Mouse (Mus musculus) embryonic facial prominence, embryonic 13.5 days (tissue): ENCODE measurements at regions not wholly inside any gene's neighbourhood (a gene's known extent, or its start where the extent isn't known, plus 50 kb on each side); places are given as distances from the start of the nearest gene placed in this dataset.
A peak's percentile ranks its signal among the peaks of the same experiment; 100 is the strongest.

Experiments used
- ATAC-seq: fragments of 200-750 bp; cut with Nextera tagmentation; 2 replicates; pipeline ENCODE4 v1.8.0; 2017; ENCODE audit warnings: low read depth; ENCODE audit not compliant: insufficient number of reproducible peaks, insufficient read depth, low FRiP score, low TSS enrichment
- H3K27ac ChIP-seq: fragments of 300-500 bp; sonication (generic); 2 replicates; pipeline ENCODE4 v1.5.1; 2015; ENCODE audit warnings: moderate library complexity, mild to moderate bottlenecking, inconsistent platforms
- H3K27me3 ChIP-seq: fragments of 300-500 bp; sonication (generic); 2 replicates; pipeline ENCODE4 v1.6.1; 2015; ENCODE audit warnings: mild to moderate bottlenecking, inconsistent platforms
- H3K36me3 ChIP-seq: fragments of 300-500 bp; sonication (generic); 2 replicates; pipeline ENCODE4 v1.6.1; 2015; ENCODE audit warnings: mild to moderate bottlenecking, inconsistent platforms
- H3K4me1 ChIP-seq: fragments of 300-500 bp; sonication (generic); 2 replicates; pipeline ENCODE4 v1.6.1; 2015; ENCODE audit warnings: inconsistent platforms
- H3K4me2 ChIP-seq: fragments of 300-500 bp; sonication (generic); 2 replicates; pipeline ENCODE4 v1.6.1; 2015; ENCODE audit warnings: moderate library complexity, mild to moderate bottlenecking, inconsistent platforms
- H3K4me3 ChIP-seq: fragments of 300-500 bp; sonication (generic); 2 replicates; pipeline ENCODE4 v1.5.1; 2015; ENCODE audit warnings: mild to moderate bottlenecking, inconsistent platforms
- H3K9ac ChIP-seq: fragments of 300-500 bp; sonication (generic); 2 replicates; pipeline ENCODE4 v1.6.1; 2015; ENCODE audit warnings: mild to moderate bottlenecking, inconsistent platforms
- H3K9me3 ChIP-seq: fragments of 300-500 bp; sonication (generic); 2 replicates; pipeline ENCODE4 v1.6.1; 2016; ENCODE audit warnings: inconsistent platforms
- WGBS: fragments of 180-500 bp; shearing (Covaris S2); methylation state at CpG from one replicate; pipeline ENCODE4 v1.1.7; 2015; ENCODE audit warnings: mixed read lengths; 5-methylcytosine and 5-hydroxymethylcytosine counted together

DNA sequence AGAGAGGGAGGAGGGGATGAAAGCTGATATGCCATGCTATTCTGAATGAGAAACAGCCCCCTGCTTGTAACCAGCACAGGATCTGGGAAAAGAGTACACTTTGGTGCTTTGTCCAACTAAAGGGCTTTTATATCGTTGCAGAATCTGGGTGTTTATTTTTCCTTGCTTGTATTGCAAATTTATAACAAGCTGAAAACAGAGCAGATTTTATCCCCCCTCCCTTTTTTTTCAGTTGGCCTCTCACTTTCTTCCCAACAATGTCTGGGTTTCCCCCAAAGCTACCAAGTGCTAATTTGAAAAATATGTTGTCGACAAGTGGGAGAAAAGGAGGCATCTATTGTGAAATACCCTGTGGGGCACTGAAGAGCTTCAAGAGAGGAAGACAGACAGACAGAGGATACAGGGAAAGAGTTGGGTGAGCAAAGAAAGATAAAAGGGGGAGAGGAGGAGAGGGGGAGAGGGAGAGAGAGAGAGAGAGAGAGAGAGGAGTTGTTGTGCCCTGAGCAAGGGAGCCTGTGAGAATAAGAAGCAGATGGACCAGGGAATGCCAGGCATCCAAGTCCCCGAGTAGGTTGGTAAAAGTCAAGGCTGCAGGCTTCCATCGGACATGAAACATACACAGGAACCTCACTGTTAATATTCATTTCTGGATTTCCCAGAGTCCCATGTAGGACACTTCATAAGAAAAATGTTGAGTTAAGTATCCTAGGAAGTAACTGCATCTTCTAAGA lies 269.5 kb downstream of the Tmem38b start:
- no peak overlapping the region for H3K9ac ChIP-seq
- WGBS = 6% methylated on average over 4 of the region's 4 CpGs
- H3K27me3 ChIP-seq = no peaks in the 10 kb centered on the region
- peaks cover 22% of the 10 kb centered on the region for H3K4me1 ChIP-seq
- H3K36me3 ChIP-seq = no peaks in the 10 kb centered on the region
- no peaks in the 10 kb centered on the region for H3K9me3 ChIP-seq
- H3K4me3 ChIP-seq = no peak overlapping the region
- peak overlapping the region; percentile 87 for H3K27ac ChIP-seq
- peak overlapping the region; percentile 25; the same call in 1 of the 2 replicates for H3K4me2 ChIP-seq
- ATAC-seq = peak; percentile 56; the same call in 1 of the 2 replicates

DNA sequence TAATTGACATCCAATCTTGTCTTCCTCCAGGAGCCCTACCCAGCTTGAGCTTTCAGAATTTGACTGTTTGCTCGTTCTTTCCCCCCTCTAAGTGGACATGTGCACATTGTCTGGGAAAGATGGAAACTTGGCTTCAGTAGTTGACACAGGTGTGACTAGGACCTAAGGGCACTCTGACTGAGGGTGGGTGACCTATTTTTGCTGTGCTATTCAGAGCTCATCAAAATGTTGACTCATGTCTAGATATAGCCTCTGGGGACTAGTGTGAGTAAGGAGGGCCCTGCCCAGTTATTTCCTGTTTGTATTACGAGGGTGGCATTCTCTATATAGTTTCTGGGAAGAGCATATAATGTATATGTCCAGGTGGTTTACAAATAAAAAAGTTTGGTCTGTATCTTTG lies 271.7 kb downstream of the Tmem38b start:
- no peak overlapping the region for H3K9ac ChIP-seq
- no peaks in the 10 kb centered on the region for H3K27me3 ChIP-seq
- no peaks in the 10 kb centered on the region for H3K36me3 ChIP-seq
- H3K27ac ChIP-seq = no peak overlapping the region
- H3K4me3 ChIP-seq = no peak overlapping the region
- no peak overlapping the region for H3K4me2 ChIP-seq
- no peaks in the 10 kb centered on the region for H3K9me3 ChIP-seq
- ATAC-seq = no peak
- WGBS = 60% methylated on average over 2 of the region's 2 CpGs
- H3K4me1 ChIP-seq = peaks cover 22% of the 10 kb centered on the region

GRCm38 (mm10) chr4:54100282-54100681 lies 274.4 kb downstream of the Tmem38b start:
- Histone ChIP-seq H3K4me3 (no peak overlapping the region), H3K4me2 (no peak overlapping the region), H3K9ac (no peak overlapping the region), H3K27ac (no peak overlapping the region), H3K9me3 (no peaks in the 10 kb centered on the region), H3K27me3 (no peaks in the 10 kb centered on the region), H3K36me3 (no peaks in the 10 kb centered on the region), H3K4me1 (peaks cover 15% of the 10 kb centered on the region)
- ATAC-seq = no peak

DNA sequence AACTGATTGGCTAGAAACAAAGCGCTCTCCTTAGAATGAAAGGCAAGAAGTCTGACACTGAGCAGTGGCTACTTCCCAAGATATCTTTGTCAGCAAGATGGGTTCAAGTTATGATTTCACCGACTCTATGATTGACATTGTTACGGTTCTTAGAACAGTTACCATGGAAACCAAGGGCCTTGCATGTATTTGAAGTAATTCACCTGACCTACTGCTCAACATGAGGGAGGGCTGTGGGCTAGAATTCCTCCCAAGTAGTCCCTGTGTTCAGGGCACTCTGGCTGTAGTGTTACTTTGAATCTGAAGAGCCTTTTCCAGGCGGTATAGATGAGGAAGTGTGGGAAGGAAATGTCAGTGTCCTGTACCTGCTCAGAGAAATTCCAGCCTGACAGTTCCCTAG lies 281.1 kb downstream of the Tmem38b start:
- H3K9ac ChIP-seq = no peak overlapping the region
- H3K4me1 ChIP-seq = peaks cover 8% of the 10 kb centered on the region; the same call in 1 of the 2 replicates
- H3K4me3 ChIP-seq = no peak overlapping the region
- H3K9me3 ChIP-seq = no peaks in the 10 kb centered on the region
- WGBS = 73% methylated on average over 4 of the region's 4 CpGs
- H3K27me3 ChIP-seq = no peaks in the 10 kb centered on the region
- no peak overlapping the region for H3K4me2 ChIP-seq
- no peak overlapping the region for H3K27ac ChIP-seq
- no peak for ATAC-seq
- H3K36me3 ChIP-seq = no peaks in the 10 kb centered on the region

- Histone ChIP-seq H3K4me2 (no peak overlapping the region), H3K9ac (no peak overlapping the region), H3K27ac (peak overlapping the region; percentile 56), H3K36me3 (no peaks in the 10 kb centered on the region), H3K4me3 (no peak overlapping the region), H3K9me3 (no peaks in the 10 kb centered on the region), H3K4me1 (peaks cover 5% of the 10 kb centered on the region), H3K27me3 (no peaks in the 10 kb centered on the region)
- no peak for ATAC-seq
- 54% methylated on average over 2 of the region's 2 CpGs for WGBS
Measured at GRCm38 (mm10) chr4:54116310-54116709, 290.5 kb downstream of the Tmem38b start.

DNA sequence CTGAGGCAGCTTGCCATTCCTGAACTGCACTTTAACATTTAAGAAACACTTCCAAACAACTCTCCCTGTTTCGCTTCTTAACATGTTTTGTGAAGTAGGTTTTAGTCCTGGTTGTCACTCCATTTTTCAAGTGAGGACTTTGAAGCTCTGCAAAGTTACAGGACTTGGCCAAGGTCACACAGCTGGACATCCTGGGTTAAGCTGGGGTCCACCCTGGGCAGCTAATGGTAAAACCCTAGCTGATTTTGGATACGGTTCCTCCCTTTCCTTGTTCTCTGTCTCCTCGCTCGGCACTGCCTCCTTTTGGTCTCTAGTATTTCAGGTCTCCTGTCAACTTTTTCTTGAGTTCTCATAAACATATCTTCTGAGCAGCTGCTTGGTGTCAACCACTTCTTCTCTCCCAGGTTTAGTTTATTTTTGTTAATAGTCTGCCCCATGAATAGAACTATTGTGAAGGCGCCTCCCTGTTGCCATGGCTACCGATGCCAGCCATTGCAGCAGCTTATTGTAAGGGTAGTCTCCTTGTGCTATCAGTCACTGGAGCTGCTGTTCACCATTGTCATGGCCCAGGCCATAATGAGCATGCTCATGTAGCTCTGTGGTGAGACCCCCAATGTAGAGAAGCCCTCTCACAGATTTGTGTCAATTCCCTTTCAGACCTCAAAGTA lies 292.5 kb downstream of the Tmem38b start:
- H3K4me2 ChIP-seq = no peak overlapping the region
- no peak overlapping the region for H3K27ac ChIP-seq
- H3K9ac ChIP-seq = no peak overlapping the region
- H3K36me3 ChIP-seq = no peaks in the 10 kb centered on the region
- WGBS = 86% methylated on average over 6 of the region's 6 CpGs
- H3K27me3 ChIP-seq = no peaks in the 10 kb centered on the region
- no peak for ATAC-seq
- no peak overlapping the region for H3K4me3 ChIP-seq
- peaks cover 5% of the 10 kb centered on the region for H3K4me1 ChIP-seq
- H3K9me3 ChIP-seq = no peaks in the 10 kb centered on the region

- H3K9ac ChIP-seq = no peak overlapping the region
- no peak overlapping the region for H3K4me3 ChIP-seq
- H3K27me3 ChIP-seq = no peaks in the 10 kb centered on the region
- no peak for ATAC-seq
- H3K27ac ChIP-seq = no peak overlapping the region
- H3K9me3 ChIP-seq = no peaks in the 10 kb centered on the region
- H3K4me2 ChIP-seq = no peak overlapping the region
- WGBS = 27% methylated on average over 8 of the region's 8 CpGs
- peaks cover 3% of the 10 kb centered on the region; the same call in 1 of the 2 replicates for H3K4me1 ChIP-seq
- H3K36me3 ChIP-seq = no peaks in the 10 kb centered on the region
Measured at GRCm38 (mm10) chr4:54128717-54129698, 303.2 kb downstream of the Tmem38b start.

- no peaks in the 10 kb centered on the region for H3K9me3 ChIP-seq
- H3K36me3 ChIP-seq = no peaks in the 10 kb centered on the region
- H3K27ac ChIP-seq = no peak overlapping the region
- 94% methylated on average over 4 of the region's 4 CpGs for WGBS
- no peak for ATAC-seq
- H3K4me2 ChIP-seq = no peak overlapping the region
- no peak overlapping the region for H3K9ac ChIP-seq
- H3K27me3 ChIP-seq = no peaks in the 10 kb centered on the region
- H3K4me3 ChIP-seq = no peak overlapping the region
- no peaks in the 10 kb centered on the region for H3K4me1 ChIP-seq
Measured at GRCm38 (mm10) chr4:54156146-54156545, 330.3 kb downstream of the Tmem38b start.

DNA sequence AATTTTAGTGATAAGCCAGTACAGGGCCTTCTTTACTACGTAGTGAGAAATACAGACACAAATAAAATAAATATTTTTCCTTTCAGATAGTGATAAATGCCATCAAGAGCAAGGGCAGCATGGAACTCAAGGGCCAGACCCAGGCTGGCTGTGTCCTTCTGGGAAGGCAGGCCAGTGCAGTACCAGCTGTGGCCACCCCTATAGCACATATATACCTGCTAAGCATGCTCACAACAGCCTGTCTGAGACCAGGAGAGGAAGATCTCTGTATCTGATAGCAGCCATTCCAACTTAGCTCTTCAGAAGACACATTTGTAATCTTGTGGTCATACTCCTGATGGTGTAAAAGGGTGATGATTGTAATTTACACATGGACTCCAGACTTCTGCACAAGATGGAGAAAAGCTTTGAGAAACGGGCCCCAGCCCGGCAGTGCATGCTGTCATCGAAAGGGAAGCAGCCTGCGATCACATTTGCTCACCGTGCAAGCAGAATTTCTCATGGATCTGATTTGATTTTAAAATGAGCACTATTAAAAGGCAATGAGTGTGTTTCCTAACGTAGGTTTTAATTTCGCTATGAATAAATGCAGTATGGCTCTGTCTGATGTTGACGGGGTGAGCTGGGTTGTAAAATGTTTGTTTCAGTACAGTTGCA lies 335.6 kb downstream of the Tmem38b start:
- H3K36me3 ChIP-seq = no peaks in the 10 kb centered on the region
- H3K9ac ChIP-seq = no peak overlapping the region
- no peak for ATAC-seq
- no peaks in the 10 kb centered on the region for H3K27me3 ChIP-seq
- 65% methylated on average over 9 of the region's 9 CpGs for WGBS
- no peak overlapping the region for H3K4me2 ChIP-seq
- peaks cover 11% of the 10 kb centered on the region for H3K4me1 ChIP-seq
- no peaks in the 10 kb centered on the region for H3K9me3 ChIP-seq
- H3K27ac ChIP-seq = no peak overlapping the region
- H3K4me3 ChIP-seq = no peak overlapping the region

GRCm38 (mm10) chr4:54162308-54162707 lies 336.5 kb downstream of the Tmem38b start:
- Histone ChIP-seq H3K36me3 (no peaks in the 10 kb centered on the region), H3K27me3 (no peaks in the 10 kb centered on the region), H3K9ac (no peak overlapping the region), H3K27ac (no peak overlapping the region), H3K4me3 (no peak overlapping the region), H3K4me1 (peaks cover 11% of the 10 kb centered on the region), H3K4me2 (no peak overlapping the region), H3K9me3 (no peaks in the 10 kb centered on the region)
- no peak for ATAC-seq
- 61% methylated on average over 8 of the region's 8 CpGs for WGBS
